Mouse (Mus musculus) stomach, postnatal 0 days (tissue): ENCODE measurements around the gene Olfr452. TPM values are rescaled to one million over a fixed set of nuclear protein-coding genes. Genes with fewer than 3 reads are reported as not detected.

Source experiments
- ATAC-seq: fragments of 200-750 bp; cut with Nextera tagmentation; 2 replicates; pipeline ENCODE4 v1.8.0; 2017; ENCODE audit not compliant: low FRiP score, low TSS enrichment
- DNase-seq: peaks from one replicate; pipeline ENCODE4 v3.0.0-alpha.2; 2016; ENCODE audit warnings: low spot score
- H3K27ac ChIP-seq: fragments of 300-500 bp; sonication (generic); replicated peaks from 2 replicates; pipeline ENCODE4 v1.5.1; 2014; ENCODE audit warnings: mild to moderate bottlenecking, control low read depth
- H3K27me3 ChIP-seq: fragments of 300-500 bp; sonication (generic); 2 replicates; pipeline ENCODE4 v1.6.1; 2014; ENCODE audit warnings: low read length; ENCODE audit not compliant: control insufficient read depth, insufficient read depth
- H3K36me3 ChIP-seq: fragments of 300-500 bp; sonication (generic); 2 replicates; pipeline ENCODE4 v1.6.1; 2014; ENCODE audit warnings: low read length, mixed read lengths; ENCODE audit not compliant: control insufficient read depth, insufficient read depth
- H3K4me1 ChIP-seq: fragments of 300-500 bp; sonication (generic); replicated peaks from 2 replicates; pipeline ENCODE4 v1.6.1; 2014; ENCODE audit warnings: antibody characterized with exemption; ENCODE audit not compliant: control insufficient read depth, insufficient read depth
- H3K4me2 ChIP-seq: fragments of 300-500 bp; sonication (generic); replicated peaks from 2 replicates; pipeline ENCODE4 v1.6.1; 2014; ENCODE audit warnings: low read depth, mild to moderate bottlenecking, control low read depth, moderate library complexity
- H3K4me3 ChIP-seq: fragments of 300-500 bp; sonication (generic); 2 replicates; pipeline ENCODE4 v1.5.1; 2014; ENCODE audit warnings: low read depth, low read length, control low read depth
- H3K9ac ChIP-seq: fragments of 300-500 bp; sonication (generic); 2 replicates; pipeline ENCODE4 v1.6.1; 2014; ENCODE audit warnings: mild to moderate bottlenecking, low read length, control low read depth, mixed read lengths
- H3K9me3 ChIP-seq: fragments of 300-500 bp; sonication (generic); 2 replicates; pipeline ENCODE4 v1.6.1; 2016; ENCODE audit warnings: low read length; ENCODE audit not compliant: control insufficient read depth
- CTCF ChIP-seq: IDR thresholded peaks from 2 replicates; pipeline ENCODE4 v1.5.1; 2016; ENCODE audit warnings: antibody characterized with exemption, low read depth, mild to moderate bottlenecking, moderate library complexity
- EP300 ChIP-seq: optimal IDR thresholded peaks from 2 replicates; pipeline ENCODE3; 2016; ENCODE audit warnings: antibody characterized with exemption
- WGBS: fragments of 180-500 bp; shearing (Covaris S2); extraction: QIAGEN DNeasy Blood & Tissue Kit; methylation state at CpG from one replicate; pipeline ENCODE4 v1.1.7; 2014; 5-methylcytosine and 5-hydroxymethylcytosine counted together
- polyA plus RNA-seq: library from polyadenylated mRNA; unstranded; fragments of >200 nt; fragmentation: Nextera tagmentation; extraction: Ambion mirVana; gene quantifications from 2 replicates; pipeline ENCODE4 v1.2.1, GENCODE M21; 2015

Olfr452 gene
- polyA plus RNA-seq, result not detected in 2 replicates

DNA sequence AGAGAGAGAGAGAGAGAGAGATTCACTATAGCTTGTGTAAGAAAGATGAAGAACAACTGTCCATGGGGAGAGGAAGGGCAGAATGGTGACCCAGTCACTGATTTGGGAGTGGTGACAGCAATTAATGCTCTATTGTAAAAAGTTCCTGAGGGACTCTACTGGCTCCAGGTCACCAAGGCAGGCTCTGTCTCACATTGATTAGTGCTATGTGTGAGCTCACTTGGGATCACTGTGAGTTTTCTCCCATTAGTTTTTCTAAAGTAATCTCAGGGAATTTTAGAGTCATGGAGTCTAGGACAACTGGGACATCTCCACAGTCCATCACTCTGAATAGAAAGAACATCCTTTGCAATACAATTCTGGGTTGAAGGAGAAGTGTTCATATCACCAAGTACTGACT lies at the start of gene Olfr452:
Olfr452 (plus strand) TSS at position 301 of the 400 bp plus-strand sequence.
- DNase-seq (no peak), ATAC-seq (no peak)
- Histone ChIP-seq H3K9me3 (no peaks in the 10 kb centered on the region), H3K4me1 (no peaks in the 10 kb centered on the region), H3K4me2 (no peak within 1 kb of the TSS), H3K36me3 (no peaks in the 10 kb centered on the region), H3K27me3 (no peaks in the 10 kb centered on the region), H3K4me3 (no peak within 1 kb of the TSS), H3K27ac (no peak within 1 kb of the TSS), H3K9ac (no peak within 1 kb of the TSS)
- TF ChIP-seq CTCF, result no peak
- TF ChIP-seq EP300, result no peak

DNA sequence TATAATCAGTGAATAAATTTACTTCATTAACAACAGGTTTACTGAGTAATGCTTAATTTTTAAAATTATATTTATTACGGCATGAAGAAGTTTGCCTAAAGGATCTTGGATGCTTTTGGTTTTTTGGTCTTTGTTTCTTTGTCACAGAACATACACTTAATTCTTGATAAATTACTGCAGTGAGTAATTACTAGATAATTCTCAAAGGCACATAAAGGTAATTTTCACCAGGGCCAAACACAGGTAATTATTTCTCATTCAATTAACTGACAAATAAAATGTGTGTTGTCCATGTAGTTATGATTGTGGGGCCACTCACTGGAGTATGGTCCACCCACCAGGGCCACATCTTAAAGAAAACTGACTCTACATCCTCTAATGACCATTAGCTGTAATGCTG lies 45.8 kb upstream of the Olfr452 start, which contains the start of gene Olfr453:
Olfr453 (plus strand) TSS at position 301 of the 400 bp plus-strand sequence.
- H3K36me3 ChIP-seq, result no peaks in the 10 kb centered on the region
- no peaks in the 10 kb centered on the region for H3K9me3 ChIP-seq
- no peak within 1 kb of the TSS for H3K4me3 ChIP-seq
- no peak within 1 kb of the TSS for H3K27ac ChIP-seq
- WGBS, result 93% methylated on average over 1 of the region's 1 CpGs
- ATAC-seq (no peak), DNase-seq (no peak)
- no peak within 1 kb of the TSS for H3K9ac ChIP-seq
- H3K4me1 ChIP-seq, result no peaks in the 10 kb centered on the region
- TF ChIP-seq EP300 (no peak), CTCF (no peak)
- no peak within 1 kb of the TSS for H3K4me2 ChIP-seq
- H3K27me3 ChIP-seq, result no peaks in the 10 kb centered on the region

DNA sequence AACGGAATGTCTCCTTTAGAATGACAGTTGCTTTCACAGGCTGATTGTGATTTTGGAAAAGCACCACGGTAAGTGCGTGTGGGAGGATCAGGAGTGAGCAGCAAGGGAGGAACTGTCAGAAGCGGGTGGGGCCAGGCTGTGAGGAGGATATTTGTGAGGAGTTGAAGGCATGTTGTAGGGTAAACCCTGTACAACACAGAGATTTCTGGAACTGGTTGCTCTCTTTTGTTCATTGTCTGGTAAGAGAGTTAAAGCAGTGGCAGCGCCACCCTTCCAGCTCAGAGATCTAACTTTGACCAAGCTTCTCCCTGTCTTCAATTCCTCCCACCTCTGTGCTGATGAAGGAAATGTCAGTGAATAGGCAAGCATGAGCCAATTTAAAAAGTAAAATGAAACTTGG lies 42.6 kb upstream of the Olfr452 start:
- H3K9me3 ChIP-seq, result no peaks in the 10 kb centered on the region
- no peaks in the 10 kb centered on the region for H3K27me3 ChIP-seq
- TF ChIP-seq CTCF, result no peak
- TF ChIP-seq EP300, result no peak
- H3K4me2 ChIP-seq, result no peak overlapping the region
- DNase-seq (no peak), ATAC-seq (no peak)
- no peak overlapping the region for H3K27ac ChIP-seq
- H3K4me1 ChIP-seq, result no peaks in the 10 kb centered on the region
- WGBS, result 59% methylated on average over 5 of the region's 5 CpGs
- no peak overlapping the region for H3K4me3 ChIP-seq
- no peak overlapping the region for H3K9ac ChIP-seq
- no peaks in the 10 kb centered on the region for H3K36me3 ChIP-seq

DNA sequence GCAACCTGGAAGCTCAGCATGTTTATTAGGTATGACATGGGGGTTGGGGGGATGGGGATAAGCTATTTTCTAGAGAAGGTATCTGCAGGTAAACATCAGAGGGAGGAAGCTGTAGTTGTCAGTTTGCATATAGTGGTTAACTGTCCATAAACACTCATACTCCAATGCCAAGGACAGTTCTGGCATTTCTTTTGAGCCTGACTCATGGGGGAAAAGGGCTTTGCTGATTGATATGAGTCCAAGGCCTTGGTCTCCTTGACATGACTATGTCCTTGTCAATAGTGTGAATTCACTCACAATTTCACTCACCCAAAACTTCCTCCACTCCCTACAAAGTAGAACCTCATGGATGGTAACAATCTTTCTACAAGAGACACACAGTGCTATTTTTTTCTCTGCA lies 37.0 kb upstream of the Olfr452 start:
- Histone ChIP-seq H3K27ac (no peak overlapping the region), H3K4me1 (no peaks in the 10 kb centered on the region), H3K9me3 (no peaks in the 10 kb centered on the region), H3K27me3 (no peaks in the 10 kb centered on the region), H3K4me2 (no peak overlapping the region), H3K4me3 (no peak overlapping the region), H3K9ac (no peak overlapping the region), H3K36me3 (no peaks in the 10 kb centered on the region)
- ATAC-seq, result no peak
- DNase-seq, result no peak
- TF ChIP-seq CTCF (no peak), EP300 (no peak)

DNA sequence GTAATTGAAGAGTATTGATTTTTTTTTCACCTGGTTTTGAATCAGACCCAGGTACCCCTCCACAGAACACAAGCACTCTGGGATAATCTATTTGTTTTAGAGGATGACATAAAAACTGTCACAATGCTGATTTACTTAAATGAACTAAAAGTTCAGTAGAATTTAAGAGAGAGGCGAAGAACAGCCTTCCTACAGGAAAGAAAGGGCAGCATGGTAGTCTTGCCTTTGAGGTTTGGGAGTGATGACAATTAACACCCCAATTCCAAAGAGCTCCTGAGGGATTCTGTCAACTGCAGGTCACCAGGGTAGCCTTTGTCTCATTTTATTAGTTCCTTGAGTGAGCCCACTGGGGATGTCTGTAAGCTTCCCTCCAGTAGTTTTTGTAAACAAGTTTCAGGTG lies 28.8 kb upstream of the Olfr452 start, which contains the start of gene Olfr38:
Olfr38 (plus strand) TSS at position 301 of the 400 bp plus-strand sequence.
- WGBS, result 77% methylated on average over 1 of the region's 1 CpGs
- Histone ChIP-seq H3K36me3 (no peaks in the 10 kb centered on the region), H3K4me1 (no peaks in the 10 kb centered on the region)

DNA sequence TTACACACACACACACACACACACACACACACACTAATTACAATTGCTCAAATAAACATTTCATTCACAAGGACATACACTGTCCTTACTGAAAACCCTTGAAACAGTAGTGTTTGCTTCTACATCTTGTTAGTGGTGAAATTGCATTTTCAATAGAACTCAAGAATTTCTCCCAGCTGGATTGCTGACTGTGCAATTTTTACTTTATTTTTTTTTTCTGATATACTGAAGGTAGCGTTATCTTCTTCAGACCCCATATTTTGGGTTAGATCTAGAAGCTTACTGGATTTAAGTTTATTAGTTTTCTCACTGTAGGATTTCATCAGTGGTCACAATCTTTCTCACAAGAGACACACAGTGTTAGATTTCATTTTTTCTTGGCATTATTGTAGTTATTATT lies 7.8 kb upstream of the Olfr452 start:
- H3K27ac ChIP-seq, result no peak overlapping the region
- H3K4me2 ChIP-seq, result no peak overlapping the region
- ATAC-seq (no peak), DNase-seq (no peak)
- H3K9ac ChIP-seq, result no peak overlapping the region
- H3K4me3 ChIP-seq, result no peak overlapping the region
- H3K9me3 ChIP-seq, result no peaks in the 10 kb centered on the region
- TF ChIP-seq EP300 (no peak), CTCF (no peak)
- 95% methylated on average over 1 of the region's 1 CpGs for WGBS
- no peaks in the 10 kb centered on the region for H3K36me3 ChIP-seq
- no peaks in the 10 kb centered on the region for H3K27me3 ChIP-seq
- no peaks in the 10 kb centered on the region for H3K4me1 ChIP-seq

More for the DNA sequence above, 28.8 kb upstream of the Olfr452 start, which contains the start of gene Olfr38:
- ATAC-seq (no peak), DNase-seq (no peak)
- H3K27me3 ChIP-seq, result no peaks in the 10 kb centered on the region
- H3K4me2 ChIP-seq, result no peak within 1 kb of the TSS
- H3K27ac ChIP-seq, result no peak within 1 kb of the TSS
- H3K9ac ChIP-seq, result no peak within 1 kb of the TSS
- TF ChIP-seq EP300 (no peak), CTCF (no peak)
- H3K4me3 ChIP-seq, result no peak within 1 kb of the TSS
- no peaks in the 10 kb centered on the region for H3K9me3 ChIP-seq
